Mouse (Mus musculus): Measurements from ENCODE around the gene Tex10.

The Tex10 gene

GRCm38 (mm10) chr4:48472792-48473650, at the start of gene Tex10:
Gene Tex10 (minus strand): TSS chr4:48473459.
- peak; percentile 93 for DNase-seq (ENCODE audit: low read depth)

GRCm38 (mm10) chr4:48510861-48511260, 37.6 kb upstream of the Tex10 start:
- DNase-seq (ENCODE audit: low read depth) = no peak

- no peak for DNase-seq (ENCODE audit: low read depth)
Observed at GRCm38 (mm10) chr4:48492510-48492909, 19.3 kb upstream of the Tex10 start.

- no peak for DNase-seq (ENCODE audit: low read depth)
Observed at GRCm38 (mm10) chr4:48491290-48491743, 18.1 kb upstream of the Tex10 start.

- DNase-seq (ENCODE audit: low read depth) = no peak
Observed at GRCm38 (mm10) chr4:48488916-48489315, 15.7 kb upstream of the Tex10 start.

GRCm38 (mm10) chr4:48481287-48481686, 8.0 kb upstream of the Tex10 start:
- no peak for DNase-seq (ENCODE audit: low read depth)

- no peak for DNase-seq (ENCODE audit: low read depth)
Observed at GRCm38 (mm10) chr4:48473651-48474011, 372 bp upstream of the Tex10 start.

GRCm38 (mm10) chr4:48472052-48472791, 1.0 kb downstream of the Tex10 start:
- peak; percentile 44 for DNase-seq (ENCODE audit: low read depth)

- no peak for DNase-seq (ENCODE audit: low read depth)
Observed at GRCm38 (mm10) chr4:48470977-48471376, 2.3 kb downstream of the Tex10 start.

GRCm38 (mm10) chr4:48461060-48461459, 12.2 kb downstream of the Tex10 start:
- DNase-seq (ENCODE audit: low read depth) = no peak

GRCm38 (mm10) chr4:48458436-48458835, 14.8 kb downstream of the Tex10 start:
- DNase-seq (ENCODE audit: low read depth) = no peak

GRCm38 (mm10) chr4:48454106-48454773, 19.0 kb downstream of the Tex10 start:
- DNase-seq (ENCODE audit: low read depth) = no peak

GRCm38 (mm10) chr4:48428054-48428453, 45.2 kb downstream of the Tex10 start:
- DNase-seq (ENCODE audit: low read depth) = no peak

GRCm38 (mm10) chr4:48427413-48427812, 45.8 kb downstream of the Tex10 start:
- DNase-seq (ENCODE audit: low read depth) = no peak

GRCm38 (mm10) chr4:48423738-48424137, 49.5 kb downstream of the Tex10 start:
- DNase-seq (ENCODE audit: low read depth) = no peak

- DNase-seq (ENCODE audit: low read depth) = no peak
Observed at GRCm38 (mm10) chr4:48422633-48423032, 50.6 kb downstream of the Tex10 start.

- DNase-seq (ENCODE audit: low read depth) = no peak
Observed at GRCm38 (mm10) chr4:48418831-48419468, 54.3 kb downstream of the Tex10 start.

GRCm38 (mm10) chr4:48415838-48416335, 57.4 kb downstream of the Tex10 start:
- DNase-seq (ENCODE audit: low read depth) = no peak

GRCm38 (mm10) chr4:48413473-48413872, 59.8 kb downstream of the Tex10 start:
- DNase-seq (ENCODE audit: low read depth) = no peak

GRCm38 (mm10) chr4:48407350-48408039, 65.8 kb downstream of the Tex10 start:
- peak; percentile 68 for DNase-seq (ENCODE audit: low read depth)

Data from naive thymus-derived CD4-positive, alpha-beta T cell, adult 2 months (primary cell).